Mouse (Mus musculus) G1E (cell line): ENCODE data around the gene Tbc1d10b. TPM values are rescaled to one million over a fixed set of nuclear protein-coding genes. Genes with fewer than 3 reads are reported as not detected.

Experiments
- ATAC-seq: 2 replicates; pipeline ENCODE4 v1.8.0; 2016; ENCODE audit warnings: mild to moderate bottlenecking; ENCODE audit not compliant: insufficient number of reproducible peaks, poor library complexity, low FRiP score, severe bottlenecking; ENCODE audit errors: extremely low read depth
- DNase-seq: peaks from one replicate; pipeline ENCODE4 v3.0.0; 2012; ENCODE audit warnings: low spot score
- H3K27me3 ChIP-seq: 2 replicates; pipeline ENCODE4 v1.6.1; 2012; ENCODE audit warnings: mild to moderate bottlenecking, low read length, inconsistent platforms; ENCODE audit not compliant: insufficient read depth
- H3K36me3 ChIP-seq: replicated peaks from 2 replicates; pipeline ENCODE3; 2012; ENCODE audit warnings: mild to moderate bottlenecking, inconsistent platforms
- H3K4me1 ChIP-seq: 2 replicates; pipeline ENCODE4 v1.6.1; 2012; ENCODE audit warnings: low read depth, low read length, inconsistent platforms, mixed read lengths; ENCODE audit not compliant: insufficient read depth
- H3K4me3 ChIP-seq: 2 replicates; pipeline ENCODE4 v1.5.1; 2012; ENCODE audit warnings: low read depth, mild to moderate bottlenecking, inconsistent platforms, low read length, moderate library complexity, mixed read lengths
- H3K9me3 ChIP-seq: replicated peaks from 2 replicates; pipeline ENCODE4 v1.6.1; 2012; ENCODE audit warnings: inconsistent platforms
- CTCF ChIP-seq: IDR thresholded peaks from 2 replicates; pipeline ENCODE4 v1.5.1; 2012; ENCODE audit warnings: low read depth, low read length, inconsistent platforms, mixed read lengths
- GATA1 ChIP-seq: IDR thresholded peaks from 2 replicates; pipeline ENCODE4 v1.6.1; 2012; ENCODE audit warnings: borderline replicate concordance, low read length, inconsistent platforms, mixed read lengths
- GATA2 ChIP-seq: IDR thresholded peaks from 2 replicates; pipeline ENCODE4 v1.6.1; 2012; ENCODE audit warnings: low read depth, low read length, inconsistent platforms, borderline replicate concordance
- POLR2AphosphoS5 ChIP-seq: IDR thresholded peaks from 2 replicates; pipeline ENCODE4 v1.6.1; 2012; ENCODE audit warnings: low read depth, low read length, inconsistent platforms; ENCODE audit not compliant: insufficient replicate concordance
- TAL1 ChIP-seq: conservative IDR thresholded peaks from 2 replicates; pipeline ENCODE4 v1.6.1; 2012; ENCODE audit warnings: low read depth, low read length, inconsistent platforms, mixed read lengths
- polyA plus RNA-seq: library from polyadenylated mRNA; stranded (reverse); fragments of >175 nt; gene quantifications from 2 replicates; pipeline ENCODE4 v1.2.3, GENCODE M21; 2012
- total RNA-seq, 2 experiments: library from RNA; stranded (forward) in 1 of 2; stranded (reverse) in 1 of 2; fragments of 200-1000 nt in 1 of 2; fragments of >200 nt in 1 of 2; fragmentation: Nextera tagmentation in 1 of 2; gene quantifications; 2 replicates each; pipeline ENCODE4 v1.2.3; 2014 to 2017

Tbc1d10b gene
- total and polyA plus RNA-seq, 3 experiments: 26.7 to 74.1 (median 40.1) TPM

- Histone ChIP-seq H3K9me3 (no peaks in the 10 kb centered on the region), H3K36me3 (peaks cover 16% of the 10 kb centered on the region), H3K4me3 (no peak overlapping the region; the same call in 1 of the 2 replicates), H3K27me3 (no peaks in the 10 kb centered on the region), H3K4me1 (peaks cover 54% of the 10 kb centered on the region)
- no peak; the same call in 1 of the 2 replicates for ATAC-seq
- peak; percentile 61 for TF ChIP-seq TAL1
- TF ChIP-seq GATA1: no peak
- DNase-seq: no peak
Observed at GRCm38 (mm10) chr7:127225147-127225995, 17.1 kb upstream of the Tbc1d10b start.

- no peaks in the 10 kb centered on the region for H3K9me3 ChIP-seq
- H3K36me3 ChIP-seq: peaks cover 8% of the 10 kb centered on the region
- no peak for ATAC-seq
- no peak for TF ChIP-seq GATA1
- no peak for TF ChIP-seq GATA2
- TF ChIP-seq CTCF: no peak
- no peak for TF ChIP-seq POLR2AphosphoS5
- TF ChIP-seq TAL1: no peak
- H3K27me3 ChIP-seq: no peaks in the 10 kb centered on the region
- peaks cover 49% of the 10 kb centered on the region for H3K4me1 ChIP-seq
- H3K4me3 ChIP-seq: no peak overlapping the region
- DNase-seq: no peak
Observed at GRCm38 (mm10) chr7:127224616-127225015, 16.3 kb upstream of the Tbc1d10b start.

GRCm38 (mm10) chr7:127223515-127224478, 15.5 kb upstream of the Tbc1d10b start:
- H3K4me1 ChIP-seq: peaks cover 47% of the 10 kb centered on the region
- no peak for ATAC-seq
- H3K36me3 ChIP-seq: no peaks in the 10 kb centered on the region
- no peaks in the 10 kb centered on the region for H3K9me3 ChIP-seq
- no peak for DNase-seq
- no peak overlapping the region for H3K4me3 ChIP-seq
- no peaks in the 10 kb centered on the region for H3K27me3 ChIP-seq
- TF ChIP-seq CTCF (no peak), GATA2 (no peak), TAL1 (no peak), POLR2AphosphoS5 (no peak), GATA1 (no peak)

GRCm38 (mm10) chr7:127223106-127223505, 14.8 kb upstream of the Tbc1d10b start:
- DNase-seq (no peak), ATAC-seq (no peak)
- no peaks in the 10 kb centered on the region for H3K27me3 ChIP-seq
- TF ChIP-seq GATA1 (no peak), POLR2AphosphoS5 (no peak), CTCF (no peak), TAL1 (no peak), GATA2 (no peak)
- peaks cover 52% of the 10 kb centered on the region for H3K4me1 ChIP-seq
- H3K9me3 ChIP-seq: no peaks in the 10 kb centered on the region
- H3K36me3 ChIP-seq: no peaks in the 10 kb centered on the region
- no peak overlapping the region for H3K4me3 ChIP-seq

GRCm38 (mm10) chr7:127220440-127220839, 12.2 kb upstream of the Tbc1d10b start:
- Histone ChIP-seq H3K4me1 (peaks cover 58% of the 10 kb centered on the region), H3K27me3 (no peaks in the 10 kb centered on the region), H3K9me3 (no peaks in the 10 kb centered on the region), H3K36me3 (peaks cover 12% of the 10 kb centered on the region), H3K4me3 (no peak overlapping the region)
- DNase-seq (no peak), ATAC-seq (no peak)
- no peak for TF ChIP-seq GATA2

- TF ChIP-seq POLR2AphosphoS5: no peak
- no peak for TF ChIP-seq GATA1
- TF ChIP-seq CTCF: no peak
- peak; percentile 25; the same call in 1 of the 2 replicates for TF ChIP-seq TAL1
- no peak for TF ChIP-seq GATA2
- peaks cover 61% of the 10 kb centered on the region for H3K4me1 ChIP-seq
- H3K9me3 ChIP-seq: no peaks in the 10 kb centered on the region
- ATAC-seq: peak; percentile 15; the same call in 1 of the 2 replicates
- H3K36me3 ChIP-seq: peaks cover 29% of the 10 kb centered on the region
- no peaks in the 10 kb centered on the region for H3K27me3 ChIP-seq
- no peak for DNase-seq
- no peak overlapping the region; the same call in 1 of the 2 replicates for H3K4me3 ChIP-seq
Observed at GRCm38 (mm10) chr7:127218670-127219069, 10.4 kb upstream of the Tbc1d10b start.
